Mouse (Mus musculus) embryo, embryonic 11 days (tissue): ENCODE measurements at regions not wholly inside any gene's neighbourhood (a gene's known extent, or its start where the extent isn't known, plus 50 kb on each side); places are given as distances from the start of the nearest gene placed in this dataset.

ENCODE experiments used
- DNase-seq: peaks from one replicate; pipeline ENCODE4 v3.0.0-alpha.2; 2015

DNA sequence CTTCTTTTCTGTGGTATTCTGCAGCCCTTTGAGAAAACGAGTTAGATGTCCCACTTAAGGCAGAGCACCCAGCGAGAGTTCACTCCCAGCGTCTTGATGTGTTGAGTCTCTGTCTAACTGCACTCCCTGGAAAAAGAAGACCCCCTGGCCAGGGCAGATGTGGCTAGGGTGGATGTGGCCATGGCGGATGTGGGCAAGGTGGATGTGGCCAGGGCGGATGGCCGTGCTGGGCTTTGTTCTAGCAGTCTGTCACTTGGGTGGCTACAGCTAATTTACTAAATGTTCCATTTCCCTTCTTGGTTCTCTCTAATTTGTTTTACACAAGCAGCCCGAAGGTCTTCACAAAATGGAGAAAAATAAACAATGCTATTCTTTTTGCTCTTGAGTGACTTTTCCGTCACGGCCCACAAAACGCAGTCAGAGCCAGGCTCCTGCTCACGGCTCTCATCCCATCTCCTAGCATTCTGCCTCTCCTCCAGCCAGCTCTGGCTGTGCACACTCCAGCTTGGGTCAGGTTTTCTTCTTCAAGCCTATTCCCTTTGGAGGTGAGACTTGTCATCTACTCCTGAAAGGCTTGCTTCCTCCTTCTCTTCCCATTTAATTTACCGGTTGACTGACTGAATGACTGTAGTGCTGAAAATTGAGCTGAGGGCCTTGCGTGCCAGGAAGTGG lies 173.4 kb upstream of the Ccdc122 start:
- no peak for DNase-seq

DNA sequence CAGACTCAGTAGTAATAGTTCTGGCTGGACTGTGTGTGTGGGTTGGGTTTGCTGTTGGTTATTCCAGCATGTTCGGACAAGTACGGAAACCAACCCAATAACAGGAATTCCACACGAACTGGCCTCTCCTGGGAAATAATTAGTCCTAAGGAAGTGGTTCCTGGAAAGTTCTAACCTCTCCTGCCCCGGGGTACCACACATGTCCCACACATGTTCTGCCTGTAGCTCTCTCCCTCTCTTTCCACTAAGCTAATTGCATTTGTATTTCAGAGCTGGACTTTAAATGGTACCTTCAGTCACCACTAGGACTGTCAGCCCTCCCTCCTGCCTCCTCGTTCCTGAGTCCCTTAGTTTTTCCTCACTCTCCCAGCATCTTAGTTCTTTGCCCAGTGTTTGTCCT lies 178.2 kb upstream of the Ccdc122 start:
- DNase-seq, result no peak

GRCm38 (mm10) chr14:76857196-76857773 lies 179.3 kb upstream of the Ccdc122 start:
- DNase-seq, result no peak

DNA sequence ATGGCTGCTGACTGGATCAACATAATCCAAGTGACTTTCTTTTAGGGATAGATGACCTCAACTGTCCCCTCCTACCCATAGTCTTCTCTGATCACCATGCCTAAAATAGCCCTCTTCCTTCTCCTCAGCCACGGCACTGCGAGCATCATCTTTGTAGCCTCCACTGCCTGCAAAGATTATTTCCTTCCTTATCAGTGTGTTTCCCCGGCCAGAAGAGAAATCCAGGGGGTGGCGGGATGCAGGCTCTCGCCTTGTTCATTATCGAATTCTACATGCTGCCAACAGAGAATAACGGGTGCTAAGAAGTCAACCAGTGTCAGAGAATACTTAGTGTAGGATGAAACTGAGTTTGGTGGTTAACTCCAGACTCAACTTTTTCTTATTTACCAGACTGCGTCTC lies 180.0 kb upstream of the Ccdc122 start:
- no peak for DNase-seq

DNA sequence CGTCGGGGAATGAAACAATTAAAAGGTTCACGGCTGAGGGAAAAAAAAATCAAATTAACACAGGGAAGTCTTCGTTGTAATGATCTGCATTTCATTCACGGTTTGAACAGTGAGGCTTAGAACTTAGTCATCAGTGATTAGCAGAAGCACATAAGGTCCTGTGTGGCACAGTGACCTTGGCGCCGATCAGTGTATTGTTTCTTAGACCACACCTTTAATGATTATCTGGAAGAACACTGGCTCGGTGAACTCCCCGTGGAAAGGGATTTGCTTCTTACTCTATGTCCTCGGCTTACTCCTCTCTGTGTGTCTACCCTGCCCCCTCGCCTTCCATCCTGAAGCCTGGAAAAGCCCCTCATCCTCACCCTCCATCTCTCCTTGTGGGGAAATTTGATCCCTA lies 181.6 kb upstream of the Ccdc122 start:
- DNase-seq, result no peak

DNA sequence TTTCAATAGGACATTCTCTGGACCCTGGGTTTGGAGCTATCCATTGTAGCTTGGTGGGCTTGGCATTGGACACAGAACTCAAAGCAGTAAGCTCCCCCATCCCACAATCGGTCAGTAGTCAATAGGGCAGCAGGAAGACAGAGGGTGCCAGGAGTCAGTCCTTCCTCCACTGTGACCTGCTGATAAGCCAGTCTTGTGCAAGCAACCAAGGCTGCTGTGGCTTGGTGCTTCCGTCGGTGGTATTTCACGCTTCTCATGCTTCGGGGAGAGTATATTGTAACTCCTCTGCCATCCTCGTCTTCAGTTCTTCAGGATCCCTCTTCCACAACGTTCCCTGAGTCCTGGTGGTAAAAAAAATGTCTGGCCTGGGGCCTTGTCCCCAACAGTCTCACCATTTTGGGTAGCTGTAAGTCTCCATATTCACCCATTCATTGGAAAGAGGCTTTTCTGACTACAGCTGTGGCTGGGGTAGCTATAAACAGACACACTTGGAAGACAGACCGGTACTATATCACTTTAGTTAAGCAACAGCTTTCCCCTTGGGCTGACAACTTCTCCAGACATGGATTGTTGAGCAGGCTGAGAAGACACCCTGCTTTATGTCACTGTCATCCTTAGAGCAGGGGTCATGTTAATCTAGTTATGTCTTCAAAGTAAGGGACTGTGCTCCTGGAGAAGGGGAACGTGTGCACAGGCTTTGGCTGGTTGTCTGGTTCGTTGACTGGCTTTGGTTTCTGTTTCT lies 184.9 kb upstream of the Ccdc122 start:
- DNase-seq, result no peak

DNA sequence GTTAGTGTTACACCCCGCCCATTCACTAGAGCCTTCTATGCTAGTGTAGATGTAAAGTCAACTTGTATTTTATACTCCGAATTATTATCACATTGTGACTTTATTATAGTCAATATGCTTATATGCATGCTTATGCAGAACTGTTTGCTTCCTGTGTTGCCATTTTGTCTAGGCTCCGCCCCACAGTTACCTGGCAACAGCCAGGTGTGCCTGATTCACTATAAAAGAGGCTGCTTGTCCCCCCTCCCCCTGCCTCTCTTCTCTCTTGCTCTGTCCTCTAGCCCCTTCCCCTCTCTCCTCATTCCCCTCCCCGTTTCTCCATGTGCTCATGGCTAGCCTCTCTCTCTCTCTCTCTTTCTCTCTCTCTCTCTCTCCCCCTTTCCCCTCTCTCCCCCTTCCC lies 185.9 kb upstream of the Ccdc122 start:
- DNase-seq, result no peak

DNA sequence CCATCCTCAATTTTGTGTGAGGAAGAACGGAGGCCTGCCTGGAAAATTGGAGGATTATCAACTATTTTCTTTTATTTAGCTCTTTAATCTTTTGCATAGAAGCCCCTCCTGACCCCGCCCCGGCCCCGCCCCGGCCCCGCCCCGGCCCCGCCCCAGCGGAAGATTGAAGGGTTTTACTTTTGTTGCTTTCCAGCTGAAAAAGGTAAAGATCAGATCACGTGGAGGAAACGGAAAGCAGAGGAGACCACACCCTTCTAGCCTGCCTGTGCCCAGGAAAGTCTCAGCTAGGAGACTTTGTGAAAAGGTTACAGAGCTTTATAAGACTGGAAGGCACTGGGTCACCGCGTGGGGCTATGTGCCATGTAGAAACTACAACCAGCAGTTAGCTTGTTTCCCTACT lies 186.5 kb upstream of the Ccdc122 start:
- DNase-seq, result no peak

GRCm38 (mm10) chr14:76849636-76850035 lies 186.9 kb upstream of the Ccdc122 start:
- no peak for DNase-seq

DNA sequence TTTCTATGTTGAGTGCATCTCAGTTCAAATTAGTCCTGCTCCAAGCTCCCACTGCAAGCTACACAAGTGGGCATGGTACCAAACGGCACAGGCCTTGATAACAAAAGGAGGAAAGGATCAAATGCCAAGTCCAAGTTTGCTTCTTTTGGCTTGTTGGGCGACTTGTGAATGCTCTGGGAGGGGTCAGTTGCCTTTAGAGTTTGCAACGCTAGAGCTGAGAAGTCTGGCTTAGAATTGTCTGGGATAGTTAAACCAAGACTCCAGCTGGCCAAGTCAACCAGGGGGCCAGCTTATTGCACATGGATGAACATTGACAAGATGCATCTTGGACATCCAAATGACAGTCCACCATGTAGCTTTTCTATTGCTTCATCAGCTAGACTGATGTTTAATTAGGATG lies 187.5 kb upstream of the Ccdc122 start:
- DNase-seq, result no peak

- no peak for DNase-seq
Measured at GRCm38 (mm10) chr14:76845706-76846105, 190.9 kb upstream of the Ccdc122 start.

- no peak for DNase-seq
Measured at GRCm38 (mm10) chr14:76844717-76845116, 191.9 kb upstream of the Ccdc122 start.

DNA sequence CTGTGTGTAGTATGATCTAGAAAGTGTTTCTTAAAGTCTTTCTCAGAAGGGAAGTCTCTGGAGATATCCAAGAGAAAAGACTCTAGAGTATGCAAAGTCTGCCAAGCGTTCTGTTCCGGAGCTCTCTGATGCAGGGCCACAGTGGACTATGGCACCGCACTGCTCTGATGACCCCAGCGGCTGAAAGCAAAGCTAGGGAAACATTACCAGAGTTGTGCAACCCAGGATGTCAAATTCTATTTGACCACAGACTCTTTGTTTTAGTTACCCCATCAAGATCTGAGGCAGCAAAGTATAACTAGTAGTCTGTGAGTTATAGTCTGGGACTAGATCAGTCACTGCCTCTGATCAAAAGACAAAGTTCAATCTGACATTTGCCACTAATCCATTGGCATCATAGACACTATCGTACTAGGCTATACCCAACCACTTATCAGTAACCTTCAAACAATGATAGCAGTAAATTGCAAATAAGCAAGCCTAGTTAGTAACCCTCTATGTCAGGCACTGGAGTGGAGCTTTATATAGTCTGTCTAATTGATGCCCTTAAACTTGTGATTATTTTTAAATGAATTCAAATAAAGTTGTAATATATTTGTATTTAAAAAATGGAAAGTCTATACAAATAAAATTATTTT lies 198.9 kb upstream of the Ccdc122 start:
- DNase-seq, result no peak

GRCm38 (mm10) chr14:76836926-76837516 lies 199.6 kb upstream of the Ccdc122 start:
- DNase-seq, result no peak

DNA sequence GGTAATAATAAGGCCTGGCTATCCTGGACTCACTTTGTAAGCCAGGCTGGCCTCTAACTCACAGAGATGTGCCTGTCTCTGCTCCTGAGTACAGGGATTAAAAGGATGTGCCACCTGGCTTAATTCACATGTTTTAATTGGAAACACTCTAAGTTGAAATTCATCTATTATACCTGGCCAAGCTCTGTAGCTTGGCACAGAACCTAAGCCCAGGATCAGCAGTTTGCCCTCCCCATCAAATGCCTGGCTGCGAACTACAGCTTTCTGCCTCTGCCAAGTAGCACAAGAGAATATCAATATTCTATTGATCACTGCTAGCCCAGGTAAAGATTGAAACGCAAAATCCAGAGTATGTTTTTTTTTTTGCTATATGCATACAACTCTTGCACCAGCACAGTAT lies 200.3 kb upstream of the Ccdc122 start:
- no peak for DNase-seq

GRCm38 (mm10) chr14:76834084-76834483 lies 202.5 kb upstream of the Ccdc122 start:
- DNase-seq, result no peak

DNA sequence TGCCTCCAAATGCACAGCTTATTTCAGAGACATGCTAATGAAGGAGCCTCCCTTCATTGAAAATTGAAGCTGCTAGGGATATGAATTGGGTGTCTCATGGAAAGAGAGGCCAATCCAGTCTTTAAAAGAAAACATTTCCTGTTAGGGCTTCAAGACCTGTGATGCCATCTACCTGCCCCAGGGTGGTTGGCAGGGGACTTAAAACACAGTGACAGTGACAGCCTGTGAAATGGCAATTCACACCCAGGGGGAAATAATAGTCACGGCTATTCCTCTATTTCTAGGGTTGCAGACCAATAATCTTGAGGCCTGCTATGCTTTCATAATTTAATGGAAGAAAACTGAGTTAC lies 207.4 kb upstream of the Ccdc122 start:
- no peak for DNase-seq

DNA sequence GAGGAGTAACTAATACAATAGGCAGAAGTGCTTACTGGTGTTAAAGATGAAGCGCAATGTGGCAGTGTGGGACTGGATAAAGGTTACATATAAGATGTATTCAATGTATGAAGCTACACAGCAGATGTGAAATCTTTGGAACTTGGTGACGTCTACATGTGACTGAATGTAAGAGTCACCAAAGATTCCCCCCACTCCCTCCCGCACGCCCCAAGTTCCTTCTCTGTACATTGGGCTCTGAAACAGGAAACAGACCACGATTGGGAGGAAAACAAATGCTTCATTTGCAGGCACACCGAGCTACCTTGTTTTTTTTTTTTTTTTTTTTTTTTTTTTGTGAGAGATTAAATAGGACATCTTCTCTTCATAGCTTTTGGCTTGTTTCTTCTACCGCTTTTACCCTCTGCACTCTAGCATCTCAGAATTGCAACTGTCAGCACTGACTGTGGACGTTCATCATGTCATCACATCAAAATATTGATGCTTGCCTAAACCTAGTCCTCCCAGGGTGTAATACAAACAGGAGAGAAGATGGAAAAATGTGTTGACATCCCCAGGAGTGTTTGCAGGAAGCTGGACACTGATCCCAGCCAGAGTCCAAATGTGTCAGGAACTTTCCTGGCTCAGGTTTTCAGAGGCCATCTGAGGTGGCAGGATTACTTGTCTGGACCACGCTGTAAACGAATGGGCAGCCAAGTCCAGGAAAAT lies 208.0 kb upstream of the Ccdc122 start:
- DNase-seq, result no peak

DNA sequence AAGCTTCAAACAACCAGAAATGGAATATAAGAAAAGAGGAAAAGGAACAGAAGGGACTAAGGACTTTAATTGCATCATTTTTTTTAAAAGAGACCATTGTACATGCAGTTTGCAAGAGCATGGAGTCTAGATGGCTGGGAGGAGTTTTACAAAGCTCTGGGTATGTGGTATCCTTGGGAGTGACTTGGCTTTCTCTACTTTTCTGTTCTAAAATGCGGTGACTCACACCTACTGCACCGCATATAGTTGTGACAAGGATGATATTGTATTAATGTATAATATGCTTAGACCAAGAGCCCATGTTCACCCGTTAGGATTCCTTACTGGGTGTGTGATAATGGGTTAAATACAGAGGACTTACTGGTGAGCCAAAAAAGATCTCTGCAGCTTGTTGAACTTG lies 212.5 kb upstream of the Ccdc122 start:
- DNase-seq, result no peak

DNA sequence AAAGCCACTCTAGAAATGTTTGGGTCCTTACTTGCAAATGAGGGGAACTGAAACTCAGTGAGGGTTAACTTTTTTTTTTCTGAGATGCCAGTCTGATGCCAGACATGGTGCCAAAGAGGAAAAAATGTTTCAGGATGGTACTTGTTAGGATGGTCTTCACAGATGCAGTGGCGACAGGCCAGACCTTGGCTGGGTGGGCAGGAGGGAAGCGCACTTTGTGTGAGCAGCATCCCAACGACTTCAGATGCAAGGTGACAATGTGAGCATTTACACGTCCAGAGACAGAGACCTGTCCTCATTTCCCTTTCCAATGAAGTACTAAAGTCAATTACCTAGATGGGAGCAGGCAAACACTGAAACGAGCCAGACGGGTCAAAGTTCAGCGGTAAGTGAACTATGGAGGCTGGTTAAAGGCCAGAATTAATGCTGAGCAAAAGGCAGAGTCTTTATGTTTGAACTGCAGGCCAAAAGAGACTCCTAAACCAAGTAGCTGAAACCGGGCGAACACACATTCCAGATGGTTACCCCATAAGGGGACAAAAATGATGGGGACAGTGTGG lies 213.7 kb upstream of the Ccdc122 start:
- DNase-seq, result no peak

GRCm38 (mm10) chr14:76821892-76822291 lies 214.7 kb upstream of the Ccdc122 start:
- DNase-seq, result no peak

DNA sequence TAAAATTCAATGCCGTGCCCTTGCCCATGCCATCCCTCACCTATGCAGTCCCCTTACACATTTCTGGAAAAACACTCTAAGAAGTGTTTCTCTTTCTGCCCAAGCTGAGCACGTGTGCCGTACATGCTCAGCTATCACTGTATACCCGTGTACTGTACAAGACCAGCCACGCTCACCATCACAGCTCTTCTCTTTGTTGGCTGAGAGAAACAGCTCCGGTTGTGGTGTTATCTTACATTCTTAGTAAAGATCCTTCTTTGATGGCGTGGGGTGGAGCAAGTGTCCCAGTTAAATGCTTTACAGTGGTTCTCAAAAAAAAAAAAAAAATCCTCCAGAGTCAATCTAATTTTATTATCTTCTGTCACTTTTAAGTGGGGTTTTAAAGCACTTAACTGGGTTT lies 215.1 kb upstream of the Ccdc122 start:
- DNase-seq, result no peak

GRCm38 (mm10) chr14:76820989-76821388 lies 215.6 kb upstream of the Ccdc122 start:
- no peak for DNase-seq
